Mouse (Mus musculus): Measurements from ENCODE around the gene Tldc2. TPM values are rescaled to one million over a fixed set of nuclear protein-coding genes. Genes with fewer than 3 reads are reported as not detected.

Gene Tldc2
- not detected for total RNA-seq (2021)

DNA sequence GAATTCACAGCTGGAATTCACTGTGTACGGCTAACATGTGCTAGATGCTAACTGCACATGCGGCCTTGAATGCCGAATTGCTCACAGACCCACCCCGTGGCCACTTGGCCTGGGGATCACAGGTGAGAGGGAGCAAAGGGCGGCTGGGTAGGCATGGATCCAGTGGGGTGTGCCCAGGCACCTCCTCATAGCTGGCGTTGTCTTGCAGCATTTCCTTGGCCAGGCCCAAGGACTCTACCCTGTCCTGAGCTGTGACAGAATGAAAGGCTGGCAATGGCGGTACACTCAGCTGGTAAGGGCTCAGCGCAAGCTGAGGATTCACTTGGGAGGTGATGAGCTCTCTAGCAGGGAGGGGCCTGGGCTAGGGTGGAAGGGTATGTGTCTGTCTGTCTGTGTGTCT, at the start of gene Tldc2:
Gene Tldc2 (plus strand): TSS at position 260 of the 400 bp plus-strand sequence.
- no peak for DNase-seq

- DNase-seq = no peak
Measured at GRCm38 (mm10) chr2:157037303-157037702, 49.6 kb upstream of the Tldc2 start.

- DNase-seq = peak; percentile 45
Measured at GRCm38 (mm10) chr2:157039900-157040648, 46.8 kb upstream of the Tldc2 start.

DNA sequence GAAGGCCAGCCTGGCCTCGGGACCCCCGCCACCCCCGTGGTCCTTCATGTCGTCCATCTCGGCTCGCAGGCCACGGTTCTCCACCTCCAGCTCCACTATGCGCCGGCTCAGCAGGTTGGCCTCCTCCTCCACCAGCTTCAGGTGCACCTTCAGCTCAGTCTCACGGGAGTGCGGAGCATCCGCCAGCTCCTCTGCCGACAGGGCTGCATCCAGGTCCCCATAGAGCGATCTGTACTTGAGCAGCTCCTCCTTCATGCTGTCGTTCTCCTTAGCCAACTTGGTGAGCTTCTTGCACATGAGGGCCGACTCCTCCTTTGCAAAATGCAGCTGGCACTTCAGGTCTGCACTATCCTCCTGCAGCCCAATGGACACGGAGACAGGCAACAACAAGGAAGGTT, 46.2 kb upstream of the Tldc2 start:
- no peak for DNase-seq

DNA sequence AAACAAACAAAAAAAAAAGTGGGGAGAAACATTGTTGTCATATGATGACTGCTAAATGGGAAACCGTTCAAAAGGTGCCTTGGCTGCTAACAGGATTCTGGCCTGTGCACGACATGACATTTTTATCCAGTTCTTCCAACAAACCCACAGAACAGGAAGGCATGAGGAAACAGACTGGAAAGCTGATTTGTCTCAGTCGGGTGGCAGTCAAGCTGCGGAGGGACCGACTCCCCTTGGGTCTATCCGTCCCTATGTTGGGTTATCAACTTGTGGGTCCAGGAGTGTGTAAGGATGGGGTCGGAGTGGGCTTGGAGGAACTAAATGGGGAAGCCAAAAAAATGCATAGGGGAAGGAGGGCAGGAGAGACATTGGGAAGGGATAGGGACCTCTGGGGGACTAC, 45.4 kb upstream of the Tldc2 start:
- no peak for DNase-seq

- no peak for DNase-seq
Measured at GRCm38 (mm10) chr2:157043556-157043955, 43.3 kb upstream of the Tldc2 start.

- no peak for DNase-seq
Measured at GRCm38 (mm10) chr2:157043987-157044386, 42.9 kb upstream of the Tldc2 start.

DNA sequence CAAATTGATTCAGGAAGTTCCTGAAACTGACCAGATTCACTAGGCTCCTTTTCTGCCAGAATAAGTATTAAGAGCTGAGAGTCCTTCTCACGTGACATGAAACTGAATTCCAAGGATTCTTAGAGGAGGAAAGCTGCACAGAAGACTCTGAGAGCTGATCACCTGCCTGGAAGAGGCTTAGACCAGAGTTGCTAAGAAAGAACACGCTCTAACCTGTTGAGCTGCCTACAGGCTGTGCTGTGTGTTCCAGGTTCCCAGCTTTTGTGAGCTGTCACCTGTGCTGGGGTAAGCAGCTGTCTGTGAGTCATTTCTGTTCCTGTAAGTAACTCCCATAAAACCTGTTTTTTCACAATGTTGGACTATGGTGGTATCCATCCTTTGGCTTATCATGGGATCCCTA, 40.9 kb upstream of the Tldc2 start:
- no peak for DNase-seq

GRCm38 (mm10) chr2:157046956-157047355, 39.9 kb upstream of the Tldc2 start:
- DNase-seq = no peak

- DNase-seq = no peak
Measured at GRCm38 (mm10) chr2:157048395-157049181, 38.3 kb upstream of the Tldc2 start.

DNA sequence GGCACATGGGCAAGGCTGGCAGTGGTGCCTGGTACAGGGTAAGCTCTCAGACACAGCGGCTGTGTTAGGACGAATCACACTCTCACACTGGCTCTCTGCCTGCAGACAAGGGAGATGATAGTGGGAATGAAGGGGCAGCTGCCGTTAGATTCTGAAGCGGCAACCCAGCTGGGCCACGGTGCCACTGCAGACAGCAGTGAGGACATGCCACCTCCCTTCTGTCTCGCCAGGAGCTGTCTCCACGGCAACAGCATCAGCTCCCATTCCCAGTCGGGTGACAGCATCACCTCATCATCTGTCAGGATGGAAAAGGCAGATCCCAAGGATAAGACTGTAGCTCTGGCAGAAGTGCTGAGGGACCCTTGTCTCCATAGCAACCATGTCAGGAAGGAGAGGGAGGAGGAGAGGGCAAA, 37.0 kb upstream of the Tldc2 start:
- DNase-seq = no peak

GRCm38 (mm10) chr2:157052448-157052847, 34.4 kb upstream of the Tldc2 start:
- DNase-seq = no peak

DNA sequence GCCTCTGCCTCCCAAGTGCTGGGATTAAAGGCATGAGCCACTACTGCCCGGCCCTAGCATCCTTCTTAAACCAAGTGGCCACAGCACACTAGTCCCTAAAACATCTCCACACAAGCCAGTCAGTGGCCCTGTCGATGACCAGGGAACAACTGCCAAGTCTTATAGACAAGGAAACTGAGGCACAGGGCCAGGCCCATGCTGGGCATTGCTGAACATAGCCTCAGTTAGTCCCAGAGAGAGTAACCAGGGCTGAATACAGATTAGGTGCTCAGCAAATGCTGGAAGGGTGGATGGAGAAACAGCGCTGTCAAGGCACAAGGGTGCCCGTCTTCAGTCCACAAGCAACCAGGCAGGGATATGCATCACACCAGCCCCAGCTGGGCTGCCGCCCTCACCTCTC, 33.7 kb upstream of the Tldc2 start:
- DNase-seq = no peak

DNA sequence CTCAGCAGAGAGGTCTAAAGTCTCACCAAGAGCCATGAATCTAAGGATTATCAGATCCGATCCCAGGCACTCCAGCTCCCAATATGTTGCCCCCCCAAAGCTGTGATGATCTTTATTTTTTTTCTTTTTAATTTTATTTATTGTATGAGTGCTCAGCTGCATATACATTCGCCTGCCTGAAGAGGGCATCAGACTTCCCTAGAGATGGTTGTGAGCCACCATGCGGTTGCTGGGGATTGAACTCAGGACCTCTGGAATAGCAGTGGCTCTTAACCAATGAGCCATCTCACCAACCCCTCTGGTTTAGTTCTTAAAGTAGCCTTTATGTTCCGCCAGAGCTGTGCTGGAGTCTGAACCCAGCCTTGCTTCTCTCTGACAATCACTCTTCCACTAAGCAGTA, 33.1 kb upstream of the Tldc2 start:
- DNase-seq = no peak

DNA sequence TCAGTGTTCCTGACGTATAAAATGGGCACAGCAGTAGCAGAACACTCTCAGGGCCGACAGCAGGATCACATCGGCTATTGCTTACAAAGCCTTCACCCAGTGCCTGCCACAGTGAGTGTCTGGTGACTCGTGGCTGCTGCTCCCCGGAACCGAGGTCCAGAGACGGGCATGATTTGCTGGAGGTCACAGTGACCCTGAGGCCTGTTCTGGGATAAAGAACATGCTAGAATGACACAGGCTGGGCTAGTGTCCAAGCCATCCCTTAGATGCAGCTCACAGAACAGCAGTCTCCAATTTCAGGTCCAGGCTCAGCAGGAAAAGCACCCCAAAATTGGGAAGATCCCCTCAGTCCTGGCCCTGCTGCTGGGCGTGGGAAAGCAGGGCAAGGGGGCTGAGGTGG, 32.6 kb upstream of the Tldc2 start:
- DNase-seq = peak; percentile 45

- peak; percentile 66 for DNase-seq
Measured at GRCm38 (mm10) chr2:157054816-157055215, 32.0 kb upstream of the Tldc2 start.

DNA sequence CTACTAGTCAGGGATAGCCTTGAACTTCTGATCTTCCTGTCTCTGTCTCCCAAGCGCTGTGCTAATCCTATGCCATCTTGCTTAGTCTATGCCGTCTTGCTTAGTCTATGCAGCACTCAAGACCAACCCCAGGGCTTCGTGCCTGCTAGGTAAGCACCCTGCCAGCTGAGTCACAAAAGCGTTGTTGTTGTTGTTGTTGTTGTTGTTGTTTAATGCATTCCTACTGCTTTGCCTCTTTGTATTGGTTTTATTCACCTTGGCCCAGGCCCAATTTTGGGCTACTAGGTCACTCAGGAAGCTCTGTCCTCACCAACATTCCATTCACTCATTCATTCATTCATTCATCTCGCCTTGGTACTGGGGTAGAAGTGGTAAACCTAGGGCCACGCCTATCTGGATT, 31.1 kb upstream of the Tldc2 start:
- DNase-seq = no peak

- DNase-seq = no peak
Measured at GRCm38 (mm10) chr2:157057186-157057585, 29.7 kb upstream of the Tldc2 start.

GRCm38 (mm10) chr2:157057758-157058157, 29.1 kb upstream of the Tldc2 start:
- no peak for DNase-seq

DNA sequence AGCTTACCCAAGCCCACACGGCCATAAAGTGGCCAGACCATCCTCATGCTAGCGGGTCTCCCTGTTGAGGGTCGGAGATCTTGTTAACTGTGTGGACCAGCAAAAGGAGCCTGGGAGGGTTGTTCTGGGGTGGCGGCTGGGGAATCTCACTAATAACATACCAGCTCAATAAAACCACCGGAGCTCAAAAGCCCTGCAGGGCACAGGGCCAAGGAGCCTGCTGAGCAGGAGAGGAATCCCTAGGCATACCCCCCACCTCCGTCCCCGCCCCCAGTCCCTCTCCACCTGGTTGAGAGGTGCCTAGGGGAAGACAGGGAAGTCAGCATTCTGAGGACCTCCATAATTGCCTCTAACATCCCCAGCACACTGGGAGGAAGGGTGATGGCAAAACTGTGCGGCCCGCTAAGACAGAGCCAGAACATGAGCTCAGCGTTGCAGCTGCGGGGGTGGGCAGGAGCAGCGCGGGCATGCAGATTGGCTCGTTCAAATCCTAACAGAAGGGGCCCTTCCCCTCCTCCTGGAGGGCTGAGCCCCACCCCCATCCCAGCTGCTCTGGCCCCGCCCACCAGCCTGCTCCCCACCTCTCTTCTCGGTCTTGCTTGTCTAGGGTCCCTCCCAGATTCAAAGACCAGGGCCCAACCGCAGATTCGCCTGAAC, 28.4 kb upstream of the Tldc2 start:
- peak; percentile 81 for DNase-seq

DNA sequence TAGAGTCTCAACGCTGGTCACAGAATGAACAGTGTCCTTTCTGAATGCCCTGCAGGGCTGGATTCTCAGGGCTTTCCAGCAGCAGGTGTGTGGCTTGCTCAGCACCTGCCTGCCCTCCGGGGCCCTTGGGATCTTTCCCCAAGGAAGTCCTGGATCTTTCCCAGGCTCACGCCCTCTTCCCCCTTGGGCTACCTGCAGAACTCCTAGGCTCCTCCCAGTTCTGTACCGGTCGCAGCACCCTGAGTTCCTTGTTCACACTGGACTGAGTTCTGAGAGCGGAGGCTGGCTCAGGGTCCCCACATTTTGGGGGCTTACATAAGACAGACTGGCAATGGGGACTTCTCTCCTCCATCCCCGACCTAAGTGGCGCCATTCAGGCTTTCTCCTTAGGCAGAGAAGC, 27.7 kb upstream of the Tldc2 start:
- no peak for DNase-seq

DNA sequence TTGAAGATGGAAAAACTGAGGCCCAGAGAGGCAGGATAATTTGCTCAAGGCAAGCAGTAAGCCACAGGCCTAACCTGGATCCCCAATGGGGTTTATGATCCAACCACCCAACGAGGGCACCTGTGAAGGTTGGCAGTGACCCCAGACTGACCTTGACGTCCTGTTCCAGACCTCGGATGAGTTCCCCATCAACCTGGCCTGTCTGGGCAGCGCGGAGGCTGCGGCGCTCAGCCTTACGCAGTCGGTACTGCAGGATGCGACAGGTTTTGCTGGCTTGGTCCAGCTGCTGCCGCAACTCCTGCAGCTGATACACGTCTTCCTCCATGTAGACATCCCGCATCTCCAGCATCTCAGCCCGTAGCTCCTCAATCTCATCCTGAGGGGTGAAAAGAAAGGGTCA, 26.8 kb upstream of the Tldc2 start:
- no peak for DNase-seq

DNA sequence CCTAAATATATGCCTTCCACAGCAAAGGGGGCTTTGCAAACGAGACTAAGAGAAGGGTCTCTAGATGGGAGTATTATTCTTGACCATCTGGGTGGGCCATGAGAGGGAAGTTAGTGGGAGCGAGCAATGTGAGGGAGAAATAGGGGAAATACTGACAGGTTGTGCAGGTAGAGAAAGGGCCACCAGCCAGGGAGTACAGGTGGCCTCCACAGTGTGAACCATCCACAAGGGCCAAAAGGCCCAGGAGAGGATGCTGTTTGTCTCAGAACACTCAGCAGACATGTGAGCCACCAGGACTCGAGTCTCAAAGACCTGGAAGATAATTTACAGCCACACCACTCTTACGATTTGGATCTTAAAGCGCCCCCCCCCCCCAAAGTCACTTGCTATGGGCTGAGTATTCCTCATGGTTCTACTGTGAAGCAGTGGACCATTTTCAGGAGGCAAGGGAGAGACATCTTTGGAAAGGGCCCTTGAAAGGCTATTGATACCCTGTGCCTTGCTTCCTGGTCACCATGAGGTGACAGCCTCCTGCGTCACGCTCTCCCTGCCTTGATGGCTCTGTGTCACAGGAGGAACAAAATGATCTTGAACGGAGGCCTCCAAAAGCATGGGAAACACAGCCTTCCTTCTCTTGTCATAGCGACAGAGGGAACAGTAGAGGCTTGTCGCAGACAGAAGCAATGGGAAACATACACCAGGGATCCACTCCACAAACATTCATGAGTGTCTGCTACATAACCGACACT, 26.1 kb upstream of the Tldc2 start:
- no peak for DNase-seq

Data from heart, postnatal 4 days (tissue).